Mouse (Mus musculus) urinary bladder, postnatal 10 days (tissue): ENCODE results near the gene Scn1b.
A peak's percentile ranks its signal among the peaks of the same experiment; 100 is the strongest.

Source experiments
- DNase-seq: peaks from one replicate; pipeline ENCODE4 v3.0.0; 2022; ENCODE audit warnings: low spot score

Scn1b gene

DNA sequence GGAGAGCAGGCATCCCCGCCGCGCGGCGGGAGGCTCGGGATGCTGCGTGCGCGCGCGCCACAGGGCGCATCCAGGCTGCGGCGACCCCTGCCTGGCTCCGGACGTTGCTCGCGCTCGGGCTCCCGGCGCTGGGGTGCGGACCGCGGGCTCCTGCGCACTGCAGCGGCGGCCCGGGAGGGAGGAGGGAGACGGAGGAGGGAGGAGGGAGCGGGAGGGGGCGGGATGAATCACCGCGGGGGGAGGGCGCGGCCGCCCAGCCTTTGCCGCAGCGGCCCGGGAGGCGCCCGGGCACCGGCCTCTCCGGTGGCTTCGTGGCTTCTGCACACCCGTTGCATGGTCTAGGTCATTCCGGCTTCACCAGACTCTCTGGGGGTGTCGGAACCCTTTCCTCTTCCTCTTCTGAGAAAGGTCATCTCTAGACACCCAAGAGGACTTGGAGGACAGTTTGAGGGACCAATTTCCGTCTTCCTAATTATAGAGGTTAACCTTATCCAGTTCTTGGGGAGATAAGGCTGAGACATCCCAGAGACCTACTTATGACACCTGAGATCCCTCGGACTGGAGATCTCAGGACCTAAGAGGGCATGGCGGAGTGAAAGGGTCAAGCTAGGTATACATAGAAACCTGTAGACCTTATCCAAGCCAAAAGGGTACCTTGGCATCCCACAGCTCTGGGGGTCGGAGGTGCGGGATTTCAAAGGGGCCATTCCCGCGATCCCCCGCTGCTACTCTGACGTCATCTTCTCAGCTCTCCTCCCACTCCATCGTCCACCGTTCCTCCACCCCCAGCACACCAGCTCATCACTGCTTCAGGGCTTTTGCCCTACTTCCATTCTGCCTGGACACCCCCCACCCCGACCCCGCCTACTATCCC lies at the start of gene Scn1b:
TSS of gene Scn1b (minus strand) at position 153 of the 874 bp plus-strand sequence.
- no peak for DNase-seq

DNA sequence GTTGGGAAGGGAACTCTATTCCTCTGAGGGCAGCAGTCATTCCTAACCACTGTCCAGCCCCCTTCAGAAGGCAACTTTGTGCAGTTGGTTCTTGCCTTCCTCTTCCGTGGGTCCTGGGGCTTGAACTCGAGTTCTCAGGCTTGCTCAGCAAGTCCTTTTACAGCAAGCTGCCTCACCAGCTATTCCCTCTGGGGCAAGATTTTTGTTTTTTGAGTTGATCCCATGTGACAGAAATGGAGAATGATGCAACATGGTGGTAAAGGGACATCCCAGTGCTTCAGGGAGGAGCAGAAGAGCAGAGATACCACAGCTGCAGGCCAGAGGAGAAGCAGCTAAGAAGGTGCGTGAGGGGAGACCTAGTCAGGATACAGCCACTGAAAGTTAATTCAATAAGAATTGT lies 48.3 kb upstream of the Scn1b start:
- DNase-seq: no peak

DNA sequence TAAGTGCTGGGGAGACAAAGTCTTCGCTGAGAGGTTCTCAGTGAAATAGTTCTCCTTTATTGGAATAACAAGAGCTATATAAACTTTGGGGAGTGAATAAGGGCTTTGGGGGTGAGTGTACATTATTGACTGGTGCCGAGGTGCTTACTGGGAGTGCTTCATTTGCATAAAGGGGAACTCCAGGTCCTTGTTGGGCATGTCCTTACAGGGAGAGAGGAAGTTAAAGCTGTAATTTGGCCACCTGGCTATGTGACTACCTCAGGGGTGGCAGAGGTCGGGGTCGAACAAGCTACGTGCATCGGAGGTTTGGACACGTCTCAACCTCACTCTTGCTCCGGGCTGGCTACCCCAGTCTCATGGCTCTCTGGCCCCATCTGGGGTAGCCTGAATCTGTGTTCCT lies 47.7 kb upstream of the Scn1b start:
- no peak for DNase-seq

DNA sequence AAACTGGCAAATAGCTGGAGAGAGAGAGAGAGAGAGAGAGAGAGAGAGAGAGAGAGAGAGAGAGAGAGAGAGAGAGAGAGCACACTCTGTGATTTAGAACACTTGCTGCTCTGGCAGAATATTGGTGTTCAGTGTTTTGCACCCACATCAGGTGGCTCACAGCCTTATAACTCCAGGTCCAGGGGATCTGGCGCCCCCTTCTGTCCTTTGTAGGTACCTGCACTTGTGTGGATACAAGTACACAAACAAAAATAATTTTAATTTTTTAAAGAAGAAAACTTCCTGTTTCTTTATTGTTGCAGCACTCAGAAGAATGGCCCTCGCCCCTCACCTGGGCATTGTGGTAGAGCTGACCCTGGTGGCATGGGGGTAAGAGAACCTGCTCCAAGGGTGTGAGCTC lies 45.4 kb upstream of the Scn1b start:
- DNase-seq: no peak

DNA sequence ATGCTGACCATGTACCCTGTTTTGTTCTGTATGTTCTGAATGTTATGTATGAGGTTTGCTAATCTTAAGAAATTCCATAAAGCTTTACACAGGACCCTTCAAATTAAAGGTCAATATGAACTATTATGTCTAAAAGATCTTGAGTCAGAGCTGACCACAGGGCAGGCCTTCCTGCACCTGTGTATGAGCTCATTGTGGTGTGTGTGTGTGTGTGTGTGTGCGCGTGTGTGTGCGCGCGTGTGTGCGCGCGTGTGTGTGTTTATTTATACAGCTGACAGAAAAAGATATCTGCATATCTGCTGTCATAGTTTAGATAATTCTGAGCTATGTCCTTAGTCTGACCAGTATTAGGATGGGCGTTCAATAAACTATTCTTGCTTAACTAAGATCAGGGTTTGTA lies 43.7 kb upstream of the Scn1b start:
- no peak for DNase-seq

DNA sequence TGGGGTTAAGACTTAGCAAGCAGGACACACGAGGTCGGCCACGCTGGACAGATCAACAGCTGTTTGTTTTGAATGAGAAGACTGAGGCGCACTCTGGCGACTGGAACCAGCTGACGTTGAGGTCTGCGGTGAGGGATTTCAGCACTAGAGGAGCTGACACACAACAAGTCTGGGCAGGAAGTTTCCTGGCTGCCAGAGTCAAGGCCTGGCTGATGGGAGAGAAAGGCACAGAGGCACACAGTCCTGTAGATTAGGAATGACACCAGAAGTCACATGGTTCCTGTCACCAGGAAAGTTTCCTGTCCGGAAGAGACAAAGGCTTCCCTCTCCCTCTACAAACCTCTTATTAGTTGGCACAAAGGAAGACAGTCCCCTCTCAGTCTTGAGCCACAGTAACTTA lies 41.6 kb upstream of the Scn1b start:
- no peak for DNase-seq

DNA sequence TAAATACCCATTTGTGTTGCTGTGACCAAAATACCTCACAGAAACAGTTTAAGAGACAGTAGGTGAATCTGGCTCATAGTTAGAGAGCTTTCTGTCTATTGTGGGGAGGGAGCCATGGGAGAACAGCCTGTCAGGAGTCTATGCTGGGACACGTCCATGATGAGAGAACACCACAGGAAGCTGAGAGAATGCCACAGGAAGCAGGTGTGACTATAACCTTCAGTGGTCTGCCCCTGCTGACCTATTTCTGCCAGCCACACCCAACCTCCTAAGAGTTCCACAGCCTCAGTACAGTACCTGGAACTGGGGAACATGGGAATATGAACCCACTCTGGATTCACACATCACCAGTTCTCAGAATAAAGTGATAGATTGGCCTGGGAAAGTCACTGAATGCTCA lies 37.9 kb upstream of the Scn1b start:
- no peak for DNase-seq

DNA sequence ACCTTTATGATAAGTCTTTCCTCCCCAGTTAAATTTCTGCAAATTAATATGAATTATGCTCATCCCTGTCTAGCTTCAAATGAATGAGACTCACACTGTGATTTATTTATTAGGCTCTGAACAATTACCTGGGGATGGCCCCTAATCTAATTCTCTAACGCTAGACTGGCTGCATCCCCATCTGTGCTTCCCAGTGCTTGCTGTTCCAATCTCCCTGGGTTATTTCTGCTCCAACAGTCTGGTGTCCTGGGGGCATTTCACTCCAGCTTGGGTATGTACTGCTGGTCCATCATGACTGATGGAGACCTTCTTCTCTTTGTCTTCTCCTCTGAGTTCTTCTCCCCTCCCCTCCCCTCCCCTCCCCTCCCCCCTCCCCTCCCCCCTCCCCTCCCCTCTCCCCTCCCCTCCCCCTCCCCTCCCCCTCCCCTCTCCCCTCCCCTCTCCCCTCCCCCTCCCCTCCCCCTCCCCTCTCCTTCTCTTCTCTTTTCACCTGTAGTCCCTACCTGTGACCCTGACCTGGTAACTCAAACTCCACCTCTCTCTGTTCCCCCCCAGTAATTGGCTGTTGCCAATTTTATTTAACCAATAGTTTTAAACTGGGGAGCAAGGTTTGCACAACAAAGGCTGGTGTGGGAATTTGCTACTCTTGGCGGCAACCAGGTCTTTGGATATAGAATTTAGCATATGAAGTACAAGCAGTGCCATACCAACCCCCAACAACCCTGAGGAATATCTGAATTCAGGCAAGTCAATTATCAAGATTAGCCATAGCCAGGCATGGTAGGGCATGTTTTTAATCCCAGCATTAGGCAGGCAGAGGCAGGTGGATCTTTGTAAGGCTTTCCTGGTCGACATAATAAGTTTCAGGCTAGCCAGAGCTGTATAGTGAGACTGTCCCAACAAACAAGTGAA lies 37.1 kb upstream of the Scn1b start:
- no peak for DNase-seq

DNA sequence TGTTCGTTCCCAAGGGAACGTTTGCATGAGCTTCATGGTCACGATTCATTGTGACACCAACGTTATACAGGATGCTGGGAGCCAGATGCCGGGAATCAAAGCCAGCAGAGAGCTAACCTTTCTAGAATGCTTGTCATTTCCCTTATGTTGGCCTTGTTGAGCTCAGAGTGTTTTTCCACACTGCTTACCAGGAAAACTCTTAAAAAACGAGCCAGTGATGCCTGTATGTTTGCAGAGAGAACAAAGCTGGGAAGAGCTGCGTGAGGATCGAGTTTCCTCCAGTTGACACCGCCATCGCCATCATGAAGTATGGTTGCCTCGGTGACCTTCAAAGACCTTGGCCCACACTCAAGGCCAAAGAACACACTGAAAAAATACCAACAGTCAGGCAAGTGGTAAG lies 35.5 kb upstream of the Scn1b start:
- DNase-seq: no peak

DNA sequence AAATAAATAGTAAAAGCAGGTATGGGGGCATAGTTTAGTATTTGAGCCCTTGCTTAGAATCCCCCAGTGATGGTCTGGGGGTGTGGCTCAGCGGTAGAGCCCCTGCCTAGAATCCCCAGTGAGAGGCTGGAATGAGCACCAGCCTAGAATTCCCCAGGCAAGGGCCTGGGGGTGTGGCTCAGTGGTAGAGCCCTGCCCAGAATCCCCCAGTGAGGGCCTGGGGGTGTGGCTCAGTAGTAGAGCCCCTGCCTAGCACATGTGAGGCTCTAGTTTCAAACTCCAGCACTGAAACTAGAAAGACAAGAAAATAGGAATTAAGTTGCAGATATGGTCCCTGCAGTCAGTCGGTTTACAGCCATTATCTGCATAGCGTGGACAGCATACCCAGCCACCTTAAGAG lies 35.0 kb upstream of the Scn1b start:
- no peak for DNase-seq

DNA sequence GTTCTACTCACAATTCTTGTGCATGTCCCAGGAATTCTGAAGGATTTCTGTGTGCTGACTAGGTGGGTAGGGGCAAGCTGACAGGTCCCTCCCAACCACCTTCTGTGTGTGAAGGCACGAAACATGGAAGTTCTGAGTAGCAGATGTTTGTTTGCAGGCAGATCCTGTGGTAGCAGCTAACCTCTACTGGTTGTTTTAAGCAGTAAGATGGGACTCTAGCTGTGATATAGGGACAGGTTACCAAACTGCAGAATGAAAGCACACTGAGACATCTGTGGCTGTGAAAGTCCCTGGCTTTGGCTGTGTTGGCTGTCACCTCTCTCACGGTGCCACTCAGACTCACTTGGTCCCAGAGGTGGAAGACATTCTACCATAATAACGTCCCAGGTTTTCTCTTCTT lies 34.4 kb upstream of the Scn1b start:
- no peak for DNase-seq

DNA sequence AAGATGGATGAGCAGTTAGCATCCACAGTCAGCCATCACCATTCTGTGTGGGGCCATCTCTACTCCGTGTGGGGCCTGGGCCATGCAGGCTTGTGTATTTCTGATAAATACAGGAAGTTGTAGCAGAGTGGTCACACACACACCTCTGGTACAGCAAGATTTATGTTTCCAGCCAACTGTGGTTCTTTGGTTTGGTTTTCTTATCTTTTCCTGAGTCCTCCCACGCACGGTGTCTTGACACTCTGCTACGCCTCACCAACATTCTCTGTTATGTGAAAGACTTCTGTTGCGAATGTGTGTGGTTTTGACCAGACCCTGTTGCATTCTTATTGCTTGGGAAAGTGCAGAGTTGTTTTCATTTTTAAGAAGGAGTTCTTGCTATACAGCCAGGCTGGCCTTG lies 34.0 kb upstream of the Scn1b start:
- no peak for DNase-seq

DNA sequence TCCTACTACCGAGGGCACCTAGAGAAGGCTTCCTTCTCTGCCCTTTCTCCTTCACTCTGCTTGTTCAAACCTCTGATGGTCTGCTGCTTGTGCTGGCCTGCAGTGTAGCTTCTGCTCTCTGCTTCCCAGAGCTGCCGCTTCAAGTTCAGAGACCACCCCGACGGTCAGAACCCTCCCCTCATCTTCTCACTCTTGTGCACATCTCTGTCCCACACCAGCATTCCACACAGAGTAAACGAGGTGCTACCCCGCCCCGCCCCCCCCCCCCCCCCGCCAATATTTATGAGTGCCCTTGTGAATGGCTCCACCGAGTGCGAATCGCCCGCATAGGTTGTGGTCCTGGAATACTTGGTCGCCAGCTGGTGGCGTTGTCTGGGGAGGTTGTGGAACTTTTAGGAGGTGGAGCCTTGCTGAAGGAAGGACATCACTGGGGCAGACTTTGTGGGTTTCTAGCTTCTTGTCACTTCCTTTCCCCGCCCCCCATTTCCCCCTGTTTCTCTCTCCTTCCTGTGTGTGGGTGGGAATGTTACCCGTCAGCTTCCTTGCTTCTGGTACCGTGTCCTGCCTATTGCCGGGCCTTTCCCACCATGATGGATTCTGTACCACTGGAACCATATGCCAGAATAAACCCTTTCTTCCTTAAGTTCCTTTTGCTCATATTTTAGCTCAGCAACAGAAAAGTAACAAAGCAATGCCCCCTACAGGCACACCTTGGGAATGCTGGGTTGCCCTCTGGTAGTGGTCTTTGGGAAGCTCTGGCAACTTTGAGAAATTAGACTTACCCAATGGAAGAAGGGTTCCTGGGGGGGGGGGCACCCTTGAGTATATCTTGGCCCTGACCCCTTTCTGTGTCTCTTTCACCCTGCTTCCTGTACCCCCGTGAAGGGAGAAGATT lies 29.5 kb upstream of the Scn1b start:
- no peak for DNase-seq

DNA sequence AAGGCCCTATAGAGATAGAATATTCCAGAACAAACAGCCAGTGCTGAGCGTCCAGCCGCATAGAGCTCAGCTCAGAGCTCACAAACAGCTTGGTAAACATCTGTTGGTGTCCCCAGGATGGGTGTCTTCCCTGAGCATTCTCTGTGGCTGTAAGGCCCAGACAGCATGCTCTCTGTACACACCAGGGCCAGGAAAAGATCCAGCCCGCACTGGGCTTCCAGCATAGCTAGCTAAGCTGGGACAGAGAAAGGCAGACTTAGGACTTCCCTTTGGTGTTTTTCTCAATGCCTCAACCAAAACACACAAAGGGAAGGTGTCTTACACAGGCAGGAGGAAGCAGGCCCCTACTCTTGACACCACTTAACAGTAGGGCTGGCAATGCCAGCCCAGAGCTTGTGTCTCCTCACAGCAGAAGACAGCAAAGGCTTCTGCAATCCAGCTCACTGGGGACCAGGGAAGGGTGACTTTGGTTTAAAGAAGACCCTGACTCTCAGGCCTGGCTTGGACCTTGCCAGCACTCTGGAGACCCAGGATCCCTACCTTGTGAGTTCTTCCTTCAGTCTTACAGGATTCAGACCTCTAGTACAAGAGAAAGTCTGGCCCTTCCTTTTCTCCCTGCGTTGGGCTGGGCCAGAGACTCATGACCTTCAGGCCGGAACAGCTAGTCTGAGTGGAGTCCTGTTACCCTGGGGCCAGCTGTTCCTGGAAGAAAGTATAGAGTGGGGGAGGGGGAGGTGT lies 28.7 kb upstream of the Scn1b start, which contains the start of gene Gramd1a:
TSS of gene Gramd1a (minus strand) at position 601 of the 738 bp plus-strand sequence.
- DNase-seq: no peak

DNA sequence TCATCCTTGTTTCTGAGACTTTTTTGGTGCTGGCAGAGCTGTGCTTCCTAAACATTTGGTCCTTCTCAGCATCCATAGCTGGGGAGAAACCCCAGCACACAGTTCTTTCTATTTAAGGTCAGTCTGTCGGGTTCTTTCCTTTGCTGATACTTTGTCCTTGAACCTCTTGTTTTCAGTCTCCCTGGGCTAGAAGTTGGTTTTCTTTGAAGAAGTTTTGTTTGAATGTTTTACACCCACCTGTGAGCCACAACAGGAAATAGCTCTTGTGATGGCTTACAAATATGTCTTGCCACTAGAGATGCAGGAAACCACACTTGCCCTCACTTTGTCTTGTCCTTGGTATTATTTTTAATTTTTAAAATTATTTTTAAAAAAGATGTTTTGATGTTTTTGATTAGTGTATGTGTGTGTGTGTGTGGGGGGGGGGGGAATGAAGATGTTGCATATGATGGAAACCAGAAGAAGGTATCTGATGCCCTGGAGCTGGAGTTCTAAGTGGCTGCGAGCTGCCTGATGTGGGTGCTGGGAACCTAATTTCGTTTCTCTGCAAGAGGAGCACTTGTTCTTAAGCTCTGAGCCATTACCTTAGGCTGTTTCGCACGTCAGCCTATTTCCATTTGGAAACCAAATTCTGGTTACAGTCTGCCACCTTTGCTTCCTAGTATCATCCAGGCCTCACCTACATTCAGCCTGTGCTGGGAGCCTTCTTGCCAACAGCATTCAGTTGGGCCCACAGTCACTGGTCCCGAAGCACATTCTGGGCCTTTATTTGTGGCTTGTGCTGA lies 26.9 kb upstream of the Scn1b start:
- DNase-seq: no peak

DNA sequence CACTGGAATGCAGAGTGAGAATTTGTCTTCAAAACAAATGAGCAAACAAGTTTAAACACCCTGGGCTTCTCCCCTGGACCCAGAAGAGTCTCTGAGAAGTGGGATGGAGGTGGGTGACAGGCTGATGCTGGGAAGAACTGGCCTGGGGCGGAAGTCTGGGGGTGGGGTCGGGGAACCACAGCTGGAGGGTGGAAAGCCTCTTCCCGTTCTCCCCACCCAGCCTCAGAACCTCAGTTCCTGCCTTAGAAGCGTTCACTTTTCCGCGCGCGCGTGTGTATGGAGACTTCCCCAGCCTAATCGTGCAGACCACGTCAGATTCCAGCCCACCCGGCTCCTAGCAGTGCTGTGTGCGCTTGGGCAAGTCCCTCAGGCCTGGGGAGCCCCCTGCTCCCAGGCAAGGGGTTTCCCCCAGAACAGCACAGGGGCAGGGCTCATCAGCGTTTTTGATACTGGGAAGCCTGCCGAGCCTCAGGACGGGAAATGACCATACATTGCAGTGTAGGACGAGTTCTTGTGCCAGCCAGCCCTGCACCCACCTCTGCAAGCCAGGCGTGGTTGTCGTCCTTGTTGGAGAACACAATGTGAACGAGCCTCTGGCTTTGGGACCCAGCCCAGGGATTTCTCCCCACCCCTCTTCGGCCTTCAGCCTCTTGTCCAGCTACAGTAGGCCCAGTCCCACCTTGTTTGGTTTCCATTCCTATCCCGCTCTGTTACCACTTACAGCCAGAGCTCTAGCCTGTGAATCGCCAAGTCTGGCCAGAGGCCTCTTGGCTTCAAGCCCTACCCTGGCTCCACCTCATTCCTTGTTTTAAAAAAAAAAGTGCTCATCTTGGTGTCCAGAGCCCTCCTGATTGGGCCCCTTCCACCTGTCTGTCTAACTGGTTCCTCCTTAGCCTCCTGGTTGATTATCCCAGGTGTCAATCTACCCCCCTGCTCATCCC lies 24.8 kb upstream of the Scn1b start:
- DNase-seq: no peak

DNA sequence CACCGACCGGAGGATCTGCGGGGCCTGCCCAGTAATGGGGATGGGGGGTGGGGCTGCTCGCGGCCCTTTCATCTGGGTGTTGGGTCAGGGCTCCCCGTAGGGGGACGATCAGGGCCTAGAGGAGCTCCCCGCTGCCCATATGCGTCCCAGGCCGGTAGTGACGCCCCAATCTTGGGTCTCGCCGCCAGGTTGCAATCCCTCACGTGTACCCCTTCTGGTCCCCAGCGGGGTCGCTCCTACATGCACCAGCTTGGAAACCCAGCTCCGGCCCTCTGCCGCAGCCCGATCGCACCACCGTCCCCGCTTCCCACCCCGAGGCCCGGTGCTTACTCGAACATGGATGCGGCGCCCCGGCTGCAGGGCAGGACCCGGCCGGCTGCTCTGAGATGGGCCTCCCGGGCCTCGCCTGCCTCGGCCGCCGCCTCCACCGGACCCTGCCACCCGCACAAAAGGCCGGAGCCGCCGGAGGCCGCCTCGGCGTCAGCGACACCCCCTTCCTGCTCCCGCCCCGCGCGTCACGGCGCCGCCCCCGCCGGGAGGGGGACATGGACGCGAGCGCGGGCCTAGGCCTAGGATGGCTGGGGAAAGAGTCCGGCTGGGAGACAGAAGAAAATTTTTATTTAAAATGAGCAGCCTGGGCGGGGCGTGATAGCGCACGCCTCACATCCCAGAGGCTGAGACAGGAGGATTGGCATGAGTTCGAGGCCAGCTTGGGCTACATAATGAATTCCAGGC lies 23.9 kb upstream of the Scn1b start:
- DNase-seq: peak; percentile 67

DNA sequence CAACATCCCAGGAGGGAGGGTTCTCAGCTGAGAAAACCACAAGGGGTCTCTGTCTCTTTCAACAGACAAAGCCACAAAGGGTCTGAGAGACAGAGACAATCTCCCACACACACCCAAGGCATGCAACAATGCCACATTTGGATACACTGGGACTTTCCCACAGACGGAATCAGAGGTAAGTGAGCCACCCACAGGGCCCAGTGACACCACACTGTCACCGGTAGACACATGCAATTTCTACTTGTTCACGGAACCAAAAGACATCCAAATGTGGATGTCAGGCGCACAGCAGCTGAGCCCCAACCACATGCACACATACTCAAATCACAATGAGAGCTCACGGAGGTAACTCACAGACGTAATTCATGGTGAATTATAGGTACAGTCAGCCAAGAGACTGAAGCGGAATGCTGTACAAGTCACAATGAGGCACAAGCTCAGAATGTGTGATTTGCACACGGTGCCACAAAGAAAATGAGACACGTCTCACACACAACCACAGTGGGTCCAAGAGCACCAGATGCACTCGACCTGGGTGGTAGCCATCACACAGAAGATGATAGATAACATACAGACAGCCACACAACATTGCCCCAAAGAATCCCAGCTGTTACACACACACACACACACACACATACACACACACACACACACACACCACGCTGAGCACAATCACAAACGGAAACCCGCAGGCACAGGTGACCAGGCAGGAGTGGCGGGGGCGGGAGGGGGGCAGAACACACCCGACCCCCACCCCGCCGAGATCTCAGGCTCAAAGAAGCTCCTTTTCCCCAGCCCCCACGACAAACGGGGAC lies 23.2 kb upstream of the Scn1b start:
- DNase-seq: no peak
